ENCODE assay signal across 23 mouse cellular contexts in the genomic region with DNA sequence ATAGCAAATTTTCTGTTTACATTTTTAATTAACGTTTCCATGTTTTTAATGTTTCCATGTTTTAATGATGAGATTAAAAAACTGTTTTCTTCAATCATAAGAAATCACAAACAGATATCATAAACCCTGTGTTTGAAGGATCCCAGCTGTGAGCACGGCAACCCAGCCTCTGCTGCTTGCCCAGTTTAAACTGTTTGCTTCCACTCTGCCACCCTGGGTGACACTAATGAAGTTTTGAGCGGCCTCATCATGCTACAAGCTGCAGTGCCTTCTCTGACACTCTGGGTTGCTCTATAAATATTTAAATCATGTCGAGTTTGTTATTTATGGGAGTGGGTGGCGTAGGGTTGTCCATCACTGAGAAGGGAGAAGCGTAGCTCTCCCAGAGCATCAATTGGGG.
"Had no signal": no experiment of that assay in that cellular context is flagged by ENCODE, and none has a peak within 500 bp of the region (broad histone marks: within the 10 kb centered on the region; RNA-seq: fewer than 3 reads in every experiment).

No protein-coding gene starts in this region.

- H3K36me3 ChIP-seq: limb, embryonic 13.5 days; liver, embryonic 12.5 days; liver, embryonic 15.5 days; neural tube, embryonic 12.5 days; neural tube, embryonic 15.5 days; stomach, embryonic 15.5 days had no signal

- H3K4me1 ChIP-seq: liver, embryonic 12.5 days; liver, embryonic 15.5 days; megakaryocyte, embryonic 14.5 days; neural tube, embryonic 12.5 days; stomach, embryonic 15.5 days had no signal

- H3K4me2 ChIP-seq: limb, embryonic 13.5 days; liver, embryonic 12.5 days; liver, embryonic 15.5 days; midbrain, embryonic 11.5 days; neural tube, embryonic 15.5 days; stomach, embryonic 15.5 days had no signal

- H3K27me3 ChIP-seq: liver, embryonic 12.5 days; liver, embryonic 15.5 days; neural tube, embryonic 12.5 days; neural tube, embryonic 15.5 days; stomach, embryonic 15.5 days had no signal

- ATAC-seq: intestine, embryonic 16.5 days; liver, embryonic 12.5 days had no signal

- H3K27ac ChIP-seq: left cerebral cortex, adult 2 months; limb, embryonic 13.5 days; liver, embryonic 12.5 days; liver, embryonic 15.5 days; neural tube, embryonic 12.5 days; stomach, embryonic 15.5 days had no signal

- H3K9ac ChIP-seq: limb, embryonic 13.5 days; liver, embryonic 12.5 days; liver, embryonic 15.5 days; neural tube, embryonic 12.5 days; neural tube, embryonic 15.5 days; stomach, embryonic 15.5 days had no signal

- DNase-seq: kidney, adult 18-20 months; kidney, adult 9 months; kidney, postnatal 14 days; kidney, postnatal 4 days; layer of hippocampus, adult 9-11 months; layer of hippocampus, postnatal 36 days; liver; lung, adult 2 months; lung, postnatal 36 days; right cerebral cortex, adult 18-20 months; right cerebral cortex, postnatal 14 days; right cerebral cortex, postnatal 4 days; thymus, postnatal 25 days had no signal

- H3K9me3 ChIP-seq: limb, embryonic 13.5 days; liver, embryonic 12.5 days; liver, embryonic 15.5 days; megakaryocyte, embryonic 14.5 days; neural tube, embryonic 12.5 days; neural tube, embryonic 15.5 days; stomach, embryonic 15.5 days had no signal

- H3K4me3 ChIP-seq: left cerebral cortex, adult 2 months; limb, embryonic 13.5 days; liver, embryonic 12.5 days; liver, embryonic 15.5 days; megakaryocyte, embryonic 14.5 days; neural tube, embryonic 12.5 days; neural tube, embryonic 15.5 days; stomach, embryonic 15.5 days had no signal
